Mouse (Mus musculus) mesoderm, embryonic 11.5 days (tissue): ENCODE data around the gene Phf21a.

Experiments
- DNase-seq: peaks from one replicate; pipeline ENCODE4 v3.0.0-alpha.2; 2012; ENCODE audit warnings: low read depth, low spot score

Gene Phf21a

DNA sequence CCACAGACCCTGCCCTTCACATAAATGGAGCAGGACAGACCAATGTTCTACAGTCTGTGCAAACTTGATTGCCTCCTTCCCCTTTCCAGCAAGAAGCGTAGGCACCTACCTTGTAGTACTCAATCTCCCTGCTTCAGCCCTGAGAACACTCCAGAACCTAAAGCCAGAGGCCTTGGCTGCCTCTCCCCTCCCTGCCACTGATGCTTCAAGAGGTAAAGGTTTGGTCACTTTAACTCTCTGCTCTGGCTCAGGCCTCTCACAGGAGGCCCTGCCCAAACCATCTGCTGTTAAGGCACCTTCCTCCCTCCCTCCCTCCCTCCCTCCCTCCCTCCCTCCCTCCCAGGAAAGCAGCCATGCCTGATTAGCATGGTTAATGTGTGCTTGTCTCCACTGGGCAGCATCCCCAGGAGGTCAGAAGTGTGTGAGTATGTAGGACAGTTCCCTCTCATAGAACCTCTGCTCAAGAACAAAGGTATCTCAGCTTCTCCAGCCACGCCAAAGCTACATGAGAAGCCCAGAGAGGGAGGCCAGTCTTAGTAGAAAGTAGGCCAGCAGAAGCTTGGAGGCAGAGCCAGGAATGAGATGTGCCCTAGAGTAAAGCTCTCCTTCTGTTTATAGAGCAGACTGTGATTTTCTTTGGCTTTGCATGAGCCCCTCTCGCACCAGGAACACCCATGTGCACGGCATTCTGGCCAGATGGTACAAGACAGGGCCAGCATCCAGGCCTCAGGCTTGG, 309.8 kb downstream of the Phf21a start:
- no peak for DNase-seq

GRCm38 (mm10) chr2:92403776-92404319, 310.9 kb downstream of the Phf21a start:
- no peak for DNase-seq

DNA sequence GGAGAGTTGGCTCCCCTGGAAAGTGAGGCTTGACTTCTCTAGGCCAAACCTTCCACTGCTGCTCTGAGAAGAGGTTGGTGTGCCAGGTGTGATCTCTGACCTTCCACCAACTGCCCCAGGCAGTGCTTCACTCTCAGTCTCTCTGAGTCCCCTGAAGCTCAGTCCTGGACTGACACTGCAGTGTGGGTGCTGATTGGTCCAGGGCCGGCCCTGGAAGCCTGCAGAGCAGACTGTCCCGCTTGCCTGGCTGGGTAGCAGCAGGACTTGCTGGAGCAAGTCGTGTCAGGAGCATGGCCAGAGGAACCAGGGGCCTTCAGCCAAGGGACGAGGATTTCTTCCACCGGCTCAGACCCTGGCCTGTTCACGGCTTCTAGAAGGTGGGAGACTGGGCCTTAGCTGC, 311.8 kb downstream of the Phf21a start:
- no peak for DNase-seq

- no peak for DNase-seq
These were observed 312.8 kb downstream of the Phf21a start for GRCm38 (mm10) chr2:92405687-92406086.

DNA sequence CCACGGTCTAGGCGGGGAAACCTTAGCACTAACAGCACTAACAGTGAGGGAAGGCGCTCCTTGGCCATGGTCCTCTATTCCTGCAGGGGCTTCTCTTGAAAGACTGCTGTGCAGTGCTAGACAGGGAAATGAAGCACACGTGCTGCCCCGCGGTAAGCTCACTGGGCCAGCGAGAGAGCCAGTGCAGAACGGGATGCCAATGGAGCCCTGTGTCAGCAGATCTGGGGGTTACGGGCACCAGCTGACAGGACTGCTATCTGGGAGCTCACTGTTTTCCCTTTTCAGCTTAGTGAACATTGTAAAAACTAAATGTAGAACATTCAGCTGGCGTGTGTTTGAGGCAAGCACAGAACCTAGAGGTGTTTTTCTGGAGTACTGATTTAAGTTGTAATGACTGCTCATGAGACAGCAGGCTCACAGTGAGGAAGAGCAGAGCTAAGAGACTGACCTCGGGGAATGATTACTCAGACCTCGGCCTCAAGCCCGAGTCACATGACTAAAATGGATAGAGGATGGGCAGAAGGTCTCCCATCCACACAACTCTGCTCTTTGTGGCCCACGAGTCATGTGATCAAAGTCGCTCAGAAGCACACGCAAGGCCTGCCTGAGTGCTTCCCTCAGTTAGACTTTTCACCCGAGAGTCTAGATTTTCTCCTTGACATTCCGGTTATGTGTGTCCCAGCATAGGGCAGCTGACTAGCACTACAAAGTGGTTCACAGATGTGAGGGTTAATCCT, 315.6 kb downstream of the Phf21a start:
- DNase-seq: no peak

- no peak for DNase-seq
These were observed 318.8 kb downstream of the Phf21a start for GRCm38 (mm10) chr2:92411705-92412104.
